Mouse (Mus musculus) neural tube, embryonic 13.5 days (tissue): ENCODE measurements around the gene Lep. TPM values are rescaled to one million over a fixed set of nuclear protein-coding genes. Genes with fewer than 3 reads are reported as not detected.

Source experiments
- ATAC-seq: fragments of 200-750 bp; cut with Nextera tagmentation; 2 replicates; pipeline ENCODE4 v1.8.0; 2017; ENCODE audit warnings: low read depth, mild to moderate bottlenecking, moderate TSS enrichment, moderate library complexity
- H3K27ac ChIP-seq: fragments of 300-500 bp; sonication (generic); replicated peaks from 2 replicates; pipeline ENCODE4 v1.5.1; 2015; ENCODE audit warnings: moderate library complexity, mild to moderate bottlenecking, inconsistent platforms
- H3K27me3 ChIP-seq: fragments of 300-500 bp; sonication (generic); 2 replicates; pipeline ENCODE4 v1.6.1; 2015; ENCODE audit warnings: mild to moderate bottlenecking, inconsistent platforms
- H3K36me3 ChIP-seq: fragments of 300-500 bp; sonication (generic); 2 replicates; pipeline ENCODE4 v1.6.1; 2015; ENCODE audit warnings: mild to moderate bottlenecking, inconsistent platforms
- H3K4me1 ChIP-seq: fragments of 300-500 bp; sonication (generic); replicated peaks from 2 replicates; pipeline ENCODE4 v1.6.1; 2015; ENCODE audit warnings: inconsistent platforms
- H3K4me2 ChIP-seq: fragments of 300-500 bp; sonication (generic); 2 replicates; pipeline ENCODE4 v1.6.1; 2015; ENCODE audit warnings: inconsistent platforms, mild to moderate bottlenecking, moderate library complexity
- H3K4me3 ChIP-seq: fragments of 300-500 bp; sonication (generic); 2 replicates; pipeline ENCODE4 v1.5.1; 2015; ENCODE audit warnings: mild to moderate bottlenecking, inconsistent platforms
- H3K9ac ChIP-seq: fragments of 300-500 bp; sonication (generic); 2 replicates; pipeline ENCODE4 v1.6.1; 2015; ENCODE audit warnings: moderate library complexity, mild to moderate bottlenecking, inconsistent platforms
- H3K9me3 ChIP-seq: fragments of 300-500 bp; sonication (generic); 2 replicates; pipeline ENCODE4 v1.6.1; 2016; ENCODE audit warnings: inconsistent platforms
- WGBS: fragments of 180-500 bp; shearing (Covaris S2); methylation state at CpG from one replicate; pipeline ENCODE4 v1.1.7; 2015; 5-methylcytosine and 5-hydroxymethylcytosine counted together
- polyA plus RNA-seq: library from polyadenylated mRNA; unstranded; fragments of >200 nt; fragmentation: Nextera tagmentation; extraction: Ambion mirVana; gene quantifications from 2 replicates; pipeline ENCODE4 v1.2.1, GENCODE M21; 2015

Gene Lep
- polyA plus RNA-seq, 1 experiment from 2014 or later, result not detected

- Histone ChIP-seq H3K4me2 (no peak overlapping the region), H3K27ac (no peak overlapping the region), H3K9me3 (peaks cover 14% of the 10 kb centered on the region; the same call in 1 of the 2 replicates), H3K9ac (no peak overlapping the region), H3K27me3 (no peaks in the 10 kb centered on the region), H3K36me3 (no peaks in the 10 kb centered on the region), H3K4me3 (no peak overlapping the region), H3K4me1 (no peaks in the 10 kb centered on the region)
- no peak for ATAC-seq
- WGBS, result 55% methylated on average over 11 of the region's 11 CpGs
Observed at GRCm38 (mm10) chr6:29092904-29093303, 32.9 kb downstream of the Lep start.

- H3K9ac ChIP-seq, result no peak overlapping the region
- no peak overlapping the region for H3K27ac ChIP-seq
- no peaks in the 10 kb centered on the region for H3K36me3 ChIP-seq
- H3K4me1 ChIP-seq, result no peaks in the 10 kb centered on the region
- no peaks in the 10 kb centered on the region for H3K27me3 ChIP-seq
- WGBS, result 74% methylated on average over 14 of the region's 14 CpGs
- no peaks in the 10 kb centered on the region for H3K9me3 ChIP-seq
- no peak overlapping the region for H3K4me2 ChIP-seq
- H3K4me3 ChIP-seq, result no peak overlapping the region
- no peak for ATAC-seq
Observed at GRCm38 (mm10) chr6:29099536-29100170, 39.6 kb downstream of the Lep start.

- no peak overlapping the region for H3K9ac ChIP-seq
- no peaks in the 10 kb centered on the region for H3K27me3 ChIP-seq
- no peaks in the 10 kb centered on the region for H3K4me1 ChIP-seq
- no peaks in the 10 kb centered on the region for H3K36me3 ChIP-seq
- no peak overlapping the region for H3K4me2 ChIP-seq
- 43% methylated on average over 3 of the region's 3 CpGs for WGBS
- no peaks in the 10 kb centered on the region for H3K9me3 ChIP-seq
- no peak overlapping the region for H3K27ac ChIP-seq
- ATAC-seq, result no peak
- H3K4me3 ChIP-seq, result no peak overlapping the region
Observed at GRCm38 (mm10) chr6:29100423-29100822, 40.4 kb downstream of the Lep start.

- Histone ChIP-seq H3K27ac (no peak overlapping the region), H3K27me3 (no peaks in the 10 kb centered on the region), H3K4me2 (no peak overlapping the region), H3K4me1 (no peaks in the 10 kb centered on the region), H3K9ac (no peak overlapping the region), H3K9me3 (no peaks in the 10 kb centered on the region), H3K36me3 (no peaks in the 10 kb centered on the region), H3K4me3 (no peak overlapping the region)
- WGBS, result 83% methylated on average over 9 of the region's 9 CpGs
- no peak for ATAC-seq
Observed at GRCm38 (mm10) chr6:29101248-29101864, 41.3 kb downstream of the Lep start.

- H3K9ac ChIP-seq, result no peak overlapping the region
- no peaks in the 10 kb centered on the region for H3K27me3 ChIP-seq
- no peak overlapping the region for H3K4me2 ChIP-seq
- 45% methylated on average over 1 of the region's 1 CpGs for WGBS
- H3K4me3 ChIP-seq, result no peak overlapping the region
- peaks cover 5% of the 10 kb centered on the region; the same call in 1 of the 2 replicates for H3K9me3 ChIP-seq
- H3K4me1 ChIP-seq, result no peaks in the 10 kb centered on the region
- no peak overlapping the region for H3K27ac ChIP-seq
- no peak for ATAC-seq
- no peaks in the 10 kb centered on the region for H3K36me3 ChIP-seq
Observed at GRCm38 (mm10) chr6:29108376-29108775, 48.4 kb downstream of the Lep start.

- no peak overlapping the region for H3K9ac ChIP-seq
- no peaks in the 10 kb centered on the region for H3K27me3 ChIP-seq
Observed at GRCm38 (mm10) chr6:29111501-29111900, 51.5 kb downstream of the Lep start.

GRCm38 (mm10) chr6:29115756-29116155, 55.7 kb downstream of the Lep start:
- H3K27ac ChIP-seq, result no peak overlapping the region
- H3K9ac ChIP-seq, result no peak overlapping the region
- WGBS, result 72% methylated on average over 7 of the region's 7 CpGs
- peaks cover 13% of the 10 kb centered on the region; the same call in 1 of the 2 replicates for H3K4me1 ChIP-seq
- H3K9me3 ChIP-seq, result peaks cover 5% of the 10 kb centered on the region; the same call in 1 of the 2 replicates
- H3K27me3 ChIP-seq, result no peaks in the 10 kb centered on the region
- H3K4me2 ChIP-seq, result no peak overlapping the region
- ATAC-seq, result no peak
- H3K36me3 ChIP-seq, result no peaks in the 10 kb centered on the region
- no peak overlapping the region for H3K4me3 ChIP-seq

More at GRCm38 (mm10) chr6:29111501-29111900, 51.5 kb downstream of the Lep start:
- Histone ChIP-seq H3K36me3 (no peaks in the 10 kb centered on the region), H3K4me2 (no peak overlapping the region), H3K27ac (no peak overlapping the region), H3K9me3 (peaks cover 5% of the 10 kb centered on the region; the same call in 1 of the 2 replicates), H3K4me3 (no peak overlapping the region), H3K4me1 (no peaks in the 10 kb centered on the region)
- 90% methylated on average over 4 of the region's 4 CpGs for WGBS
- no peak for ATAC-seq

- Histone ChIP-seq H3K4me2 (no peak overlapping the region), H3K36me3 (no peaks in the 10 kb centered on the region), H3K4me3 (no peak overlapping the region), H3K27me3 (no peaks in the 10 kb centered on the region), H3K4me1 (peaks cover 13% of the 10 kb centered on the region; the same call in 1 of the 2 replicates), H3K9me3 (no peaks in the 10 kb centered on the region), H3K27ac (peak overlapping the region; percentile 24; the same call in 1 of the 2 replicates), H3K9ac (no peak overlapping the region)
- WGBS, result 47% methylated on average over 7 of the region's 7 CpGs
- ATAC-seq, result peak; percentile 68; the same call in 1 of the 2 replicates
Observed at GRCm38 (mm10) chr6:29117417-29118104, 57.5 kb downstream of the Lep start.

- H3K9me3 ChIP-seq, result no peaks in the 10 kb centered on the region
- no peaks in the 10 kb centered on the region for H3K36me3 ChIP-seq
- no peak for ATAC-seq
Observed at GRCm38 (mm10) chr6:29118231-29118630, 58.2 kb downstream of the Lep start.

GRCm38 (mm10) chr6:29118963-29119362, 58.9 kb downstream of the Lep start:
- H3K9me3 ChIP-seq, result no peaks in the 10 kb centered on the region
- 77% methylated on average over 4 of the region's 4 CpGs for WGBS
- H3K27ac ChIP-seq, result no peak overlapping the region
- H3K27me3 ChIP-seq, result no peaks in the 10 kb centered on the region
- no peak overlapping the region for H3K9ac ChIP-seq
- peaks cover 4% of the 10 kb centered on the region; the same call in 1 of the 2 replicates for H3K36me3 ChIP-seq
- no peak overlapping the region for H3K4me2 ChIP-seq
- no peak overlapping the region for H3K4me3 ChIP-seq
- no peak for ATAC-seq
- H3K4me1 ChIP-seq, result peaks cover 13% of the 10 kb centered on the region; the same call in 1 of the 2 replicates

More at GRCm38 (mm10) chr6:29118231-29118630, 58.2 kb downstream of the Lep start:
- Histone ChIP-seq H3K27me3 (no peaks in the 10 kb centered on the region), H3K4me3 (no peak overlapping the region), H3K4me1 (peaks cover 13% of the 10 kb centered on the region; the same call in 1 of the 2 replicates), H3K4me2 (no peak overlapping the region), H3K27ac (peak overlapping the region; percentile 24; the same call in 1 of the 2 replicates), H3K9ac (no peak overlapping the region)

- Histone ChIP-seq H3K27me3 (no peaks in the 10 kb centered on the region), H3K4me3 (no peak overlapping the region), H3K9ac (no peak overlapping the region), H3K9me3 (no peaks in the 10 kb centered on the region), H3K4me2 (no peak overlapping the region), H3K36me3 (peaks cover 12% of the 10 kb centered on the region), H3K4me1 (peaks cover 13% of the 10 kb centered on the region; the same call in 1 of the 2 replicates), H3K27ac (no peak overlapping the region)
- ATAC-seq, result no peak
- 89% methylated on average over 13 of the region's 13 CpGs for WGBS
Observed at GRCm38 (mm10) chr6:29119990-29120389, 60.0 kb downstream of the Lep start.
